Mouse (Mus musculus): Measurements from ENCODE around the gene Itk.

Itk gene

DNA sequence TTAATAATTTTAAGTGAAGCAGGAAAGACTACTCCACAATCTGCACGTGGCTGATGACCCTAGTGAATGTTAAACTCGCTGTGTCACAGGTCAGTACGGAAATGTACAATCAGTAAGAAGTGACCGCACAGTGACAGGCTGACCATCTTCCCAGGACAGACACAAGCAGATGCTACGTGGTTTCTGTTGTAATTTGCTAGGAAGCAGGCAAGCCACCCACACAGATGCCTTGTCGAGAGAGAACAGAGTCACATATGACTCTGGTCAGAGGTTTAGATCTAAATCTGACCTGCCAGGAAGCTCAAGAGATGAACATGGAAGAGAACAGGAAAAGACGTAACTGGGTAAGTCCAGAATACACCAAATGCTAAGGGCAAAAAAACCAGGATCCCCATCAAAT is 3.6 kb upstream of the Itk start:
- DNase-seq, result no peak

DNA sequence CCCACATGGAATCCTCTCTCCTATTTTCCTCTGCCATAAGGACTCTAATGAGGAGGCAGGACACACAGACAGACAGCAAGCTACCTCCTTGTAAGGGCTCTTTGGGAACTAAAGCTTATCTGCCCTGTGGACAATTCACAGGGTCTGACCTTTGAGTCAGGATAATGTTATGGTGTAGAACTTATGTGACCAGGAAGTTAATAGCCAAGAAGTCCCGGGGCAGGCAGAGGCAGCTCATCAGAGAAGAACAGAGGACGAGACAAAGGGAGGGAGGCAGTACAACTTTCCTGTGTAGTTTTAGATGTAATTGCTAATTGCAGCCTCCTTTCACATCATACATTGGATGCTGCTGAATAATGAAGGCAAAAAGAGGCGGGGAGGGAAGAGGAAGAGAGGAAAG is 1.3 kb upstream of the Itk start:
- DNase-seq, result no peak

DNA sequence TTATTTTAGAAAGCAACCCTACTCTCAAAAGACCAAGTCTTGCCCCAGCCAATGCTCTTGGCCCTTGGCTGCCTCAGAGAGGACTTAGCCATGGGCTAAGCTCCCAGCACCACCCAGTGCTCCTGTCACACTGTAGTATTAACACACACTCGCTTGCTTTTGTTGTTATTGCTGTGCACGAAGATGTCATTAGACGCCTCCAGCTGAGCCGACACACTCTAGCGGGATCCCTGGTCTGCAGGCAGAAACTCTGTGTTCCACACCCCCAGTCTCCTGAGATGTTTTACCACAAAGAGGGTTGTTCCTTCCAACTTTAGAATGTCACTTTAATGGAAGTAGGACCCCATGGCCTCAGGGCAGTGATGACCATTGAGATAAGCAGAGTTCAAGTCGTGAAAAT is 877 bp downstream of the Itk start:
- DNase-seq, result no peak

DNA sequence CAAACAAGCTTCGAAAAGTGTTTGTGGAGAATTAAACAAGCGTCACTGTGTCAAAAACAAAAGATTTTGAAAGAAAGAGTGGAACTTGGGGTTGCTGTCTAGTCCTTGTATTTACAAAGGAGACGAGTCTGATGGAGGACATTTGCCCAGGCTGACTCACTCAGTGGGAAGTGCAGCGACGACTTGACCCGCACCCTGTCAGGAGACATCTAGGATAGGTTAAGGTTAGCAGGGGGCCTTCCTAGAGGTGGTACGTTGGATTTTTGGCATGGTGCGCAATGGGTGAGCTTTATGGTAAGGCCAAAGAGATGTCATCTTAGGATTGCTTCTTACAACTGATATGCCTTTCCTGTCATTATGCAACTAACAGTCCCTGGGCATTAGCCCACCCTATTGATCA is 2.3 kb downstream of the Itk start:
- no peak for DNase-seq

DNA sequence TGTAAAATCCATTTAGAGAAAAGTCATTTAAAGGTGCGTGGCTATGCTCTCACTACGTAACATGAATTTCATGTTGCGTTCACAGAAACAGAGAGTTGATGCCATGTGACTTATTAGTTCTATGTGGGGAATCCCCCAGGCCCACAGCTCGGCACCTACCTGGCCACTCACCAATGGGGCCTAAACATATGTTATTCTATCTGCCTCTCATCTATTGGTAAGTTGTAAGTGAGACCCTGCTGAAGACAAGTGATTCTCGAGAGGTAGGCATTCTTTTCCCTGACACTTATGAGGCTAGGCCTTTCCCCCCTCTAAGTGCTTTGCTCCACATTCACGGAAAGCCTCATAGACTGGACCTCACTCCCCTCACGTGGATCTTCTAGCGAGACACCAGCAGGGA is 2.8 kb downstream of the Itk start:
- DNase-seq, result no peak

DNA sequence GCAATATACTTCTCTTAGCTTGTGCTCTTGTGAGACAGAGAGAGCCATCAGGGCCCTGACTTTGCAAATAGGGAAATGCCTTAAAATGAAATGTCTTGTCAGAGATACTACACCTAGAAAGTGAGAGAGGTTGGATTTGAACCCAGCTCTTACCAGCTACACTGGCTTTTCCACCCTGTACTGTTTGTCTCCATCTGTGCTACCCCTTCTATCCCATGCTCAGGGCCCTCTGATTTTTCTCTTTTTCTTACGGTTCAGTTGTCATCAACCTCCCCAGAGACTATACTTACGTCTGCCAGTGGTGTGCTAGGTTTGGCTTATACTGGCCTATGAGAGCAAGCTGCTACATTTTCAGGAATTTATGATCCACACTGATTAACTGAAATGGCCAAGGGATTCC is 4.4 kb downstream of the Itk start:
- no peak for DNase-seq

DNA sequence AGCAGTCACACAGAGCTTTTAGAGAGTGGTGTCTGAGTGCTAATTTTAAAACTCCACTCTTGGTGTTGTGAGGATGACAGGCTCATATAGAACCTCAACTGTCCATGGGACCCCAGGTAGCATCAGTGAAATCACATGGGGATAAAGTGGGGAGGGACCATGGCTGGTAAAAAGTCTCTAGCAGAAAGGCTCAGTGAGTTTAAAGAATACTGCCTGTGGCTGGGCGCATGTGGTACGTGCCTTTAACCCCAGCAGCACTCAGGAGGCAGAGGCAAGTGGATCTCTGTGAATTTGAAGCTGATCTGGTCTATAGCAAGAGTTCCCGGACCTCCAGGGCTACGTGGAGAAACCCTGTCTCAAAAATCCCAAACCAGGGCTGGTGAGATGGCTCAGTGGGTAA is 6.8 kb downstream of the Itk start:
- DNase-seq, result no peak

DNA sequence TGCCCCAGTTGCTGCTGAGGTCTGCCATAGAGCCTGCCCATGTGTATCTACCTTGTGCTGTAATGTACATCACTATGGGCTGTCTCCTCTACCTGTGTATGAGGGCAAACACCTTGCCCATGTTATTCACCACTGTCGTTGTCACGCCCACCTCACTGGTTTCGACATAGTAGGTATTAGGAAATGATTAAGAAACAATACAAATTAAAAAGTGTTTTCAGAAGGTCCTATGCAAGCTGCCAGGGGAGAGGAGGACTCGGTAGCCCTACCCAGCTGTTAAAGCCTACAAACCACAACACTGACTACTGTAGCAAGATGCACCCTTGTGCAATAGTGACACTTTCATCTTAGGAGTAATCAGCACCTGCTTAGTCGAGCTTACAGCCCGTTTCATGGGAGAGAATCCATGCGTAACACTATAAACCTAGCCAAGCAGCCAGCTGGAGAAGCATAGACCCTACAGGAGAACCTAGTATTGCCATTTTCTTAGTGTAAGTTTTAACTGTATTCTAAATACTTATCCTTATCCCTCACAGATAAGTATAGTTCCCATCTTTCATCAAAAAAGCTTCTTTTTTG is 9.1 kb downstream of the Itk start:
- DNase-seq, result no peak

DNA sequence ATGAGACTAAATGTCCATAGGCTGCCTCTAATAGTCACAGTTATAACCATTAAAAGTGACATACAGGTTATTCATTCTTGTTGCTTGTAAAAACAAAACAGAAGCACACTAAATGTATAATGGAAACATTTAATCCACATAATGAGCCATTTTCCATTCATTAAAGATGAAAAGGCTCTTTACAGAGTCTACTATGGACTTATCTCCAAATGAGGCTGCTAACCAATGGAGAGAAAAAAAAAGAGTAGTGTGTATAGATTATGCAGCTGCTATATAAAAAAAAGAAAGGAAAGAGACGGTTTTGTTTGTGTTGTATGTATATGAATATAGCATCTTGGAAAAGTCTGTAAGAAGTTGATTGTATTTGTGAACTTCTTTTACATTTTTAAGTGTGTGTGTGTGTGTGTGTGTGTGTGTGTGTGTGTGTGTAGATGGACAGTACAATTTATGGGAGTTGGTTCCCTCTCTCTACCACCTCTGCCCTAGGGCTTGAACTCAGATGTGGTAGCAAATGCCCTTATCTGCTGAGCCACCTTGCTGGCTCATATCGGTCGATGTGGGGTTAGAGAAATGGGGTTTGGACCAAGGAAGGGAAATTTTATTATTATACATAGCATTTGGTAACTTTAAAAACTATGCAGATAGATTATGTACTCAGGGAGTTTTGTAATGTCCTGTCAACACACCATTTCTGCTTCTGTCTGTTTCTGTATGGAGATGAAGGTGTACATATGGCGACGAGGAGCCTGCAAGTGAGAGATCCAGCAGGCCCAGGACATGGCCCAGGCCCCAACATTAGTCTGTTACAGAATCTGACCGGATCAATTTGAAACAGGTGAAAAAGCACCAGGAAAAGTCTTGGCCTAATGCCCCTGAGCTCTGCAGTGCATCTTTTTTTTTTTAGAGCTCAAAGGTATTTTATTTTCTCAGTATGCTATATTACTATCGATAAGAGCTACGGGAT is 11.2 kb downstream of the Itk start:
- DNase-seq, result no peak

DNA sequence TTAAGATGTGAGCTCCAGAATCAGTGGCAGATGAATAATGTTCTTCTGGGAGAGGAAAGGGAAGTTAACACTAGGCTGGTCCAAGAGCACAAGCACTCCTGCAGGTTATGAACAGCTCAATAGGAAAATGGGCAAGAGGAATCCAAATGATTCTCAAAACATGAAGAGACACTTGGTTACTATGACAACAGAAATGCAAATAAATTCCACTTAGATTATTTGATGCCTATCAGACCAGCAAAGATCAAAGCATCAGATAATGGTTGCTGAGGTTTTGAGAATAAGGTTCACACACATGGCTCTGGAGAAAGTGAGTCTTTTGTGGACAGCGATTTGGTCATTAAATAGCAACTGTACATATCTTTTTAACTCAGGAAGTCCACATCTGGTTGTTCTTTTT is 12.0 kb downstream of the Itk start:
- DNase-seq, result no peak

DNA sequence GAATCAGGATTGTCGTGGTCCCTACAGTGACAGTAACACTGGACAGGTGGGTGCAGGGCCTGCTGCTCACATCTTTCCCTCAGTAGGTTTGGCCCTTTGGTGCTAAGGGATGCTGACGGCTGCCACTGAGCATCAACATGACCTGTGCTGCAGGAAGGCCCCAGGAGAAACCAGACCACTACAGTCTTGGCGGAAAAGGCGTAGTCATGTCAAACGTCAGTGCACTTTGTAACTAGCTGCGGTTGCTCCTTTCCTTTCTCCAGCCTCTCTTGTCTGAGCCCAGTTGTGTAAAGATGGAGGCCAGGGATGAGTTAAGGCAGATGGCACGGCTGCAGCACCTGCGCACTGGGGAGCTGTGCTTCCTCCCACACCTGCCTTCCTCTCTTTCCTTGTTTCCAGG is 14.3 kb downstream of the Itk start:
- no peak for DNase-seq

DNA sequence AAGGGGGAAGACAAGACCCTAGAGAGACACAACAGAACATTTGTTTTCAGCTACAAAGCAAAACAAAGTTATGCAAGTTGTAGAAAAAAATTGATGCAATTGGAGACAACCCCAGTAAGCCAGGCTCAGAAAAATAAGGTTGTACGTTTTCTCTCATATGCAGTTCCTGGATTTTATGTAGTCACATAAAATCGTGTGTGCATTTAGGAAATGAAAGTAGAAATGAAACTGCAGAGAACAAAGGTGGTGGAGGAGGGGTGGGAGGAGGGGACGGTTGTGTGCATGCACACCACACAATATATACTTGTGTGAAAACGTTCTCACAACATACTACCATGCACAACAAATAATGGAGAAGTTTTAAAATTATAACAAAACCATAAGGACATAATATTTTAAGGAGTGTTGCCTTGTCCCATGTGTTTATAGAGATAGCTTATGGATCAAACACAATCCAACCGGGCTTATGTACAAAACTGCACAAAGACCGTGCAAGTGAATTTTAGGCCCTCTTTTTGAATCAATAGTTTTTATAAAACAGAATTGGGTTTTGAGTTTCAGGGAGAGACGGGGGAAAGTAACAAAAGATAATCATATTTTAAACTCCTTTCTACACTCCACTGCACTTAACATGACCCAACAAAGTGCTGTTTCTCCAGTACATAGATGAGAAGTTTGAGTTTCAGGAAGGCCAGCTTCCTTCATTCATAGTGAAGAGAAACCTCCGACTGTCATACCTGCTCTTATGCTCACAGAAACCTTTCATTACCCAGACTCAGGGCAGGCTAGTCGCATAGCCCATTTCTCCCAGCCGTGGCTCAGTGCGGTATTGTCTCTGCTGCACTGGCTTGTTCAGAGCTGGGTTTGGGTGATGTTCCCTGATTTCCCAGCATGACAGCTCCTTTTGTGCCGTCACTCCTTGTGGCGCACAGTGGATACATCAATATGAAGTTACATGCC is 16.0 kb downstream of the Itk start:
- DNase-seq, result no peak

DNA sequence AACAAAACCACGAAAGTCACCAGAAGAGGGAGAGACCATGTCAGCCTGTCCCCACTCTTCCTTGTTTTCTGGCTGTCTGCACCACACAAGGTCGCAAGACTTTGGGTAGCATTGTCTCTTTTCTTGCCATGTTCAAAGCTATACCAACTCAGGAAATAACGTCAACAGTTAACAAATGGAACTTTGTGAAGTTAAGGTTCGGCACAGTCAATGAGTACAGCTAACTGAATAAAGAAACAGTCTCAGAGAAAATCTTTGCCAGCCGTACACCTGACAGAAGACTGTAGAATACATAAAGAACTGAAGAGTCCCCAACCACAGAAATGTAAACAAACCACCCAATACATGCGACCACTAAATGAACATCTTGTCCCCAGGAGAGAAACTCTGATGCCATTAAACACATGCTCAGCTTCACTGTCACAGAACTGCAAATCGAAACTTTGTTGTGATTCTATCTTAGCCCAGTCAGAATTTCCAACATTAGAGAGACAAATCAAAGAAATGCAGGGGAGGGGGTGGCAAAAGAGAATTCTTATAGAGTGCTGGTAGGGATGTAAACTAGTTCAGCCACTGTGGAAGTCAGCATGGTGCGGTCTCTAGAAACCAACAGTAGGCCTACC is 16.9 kb downstream of the Itk start:
- DNase-seq, result no peak

DNA sequence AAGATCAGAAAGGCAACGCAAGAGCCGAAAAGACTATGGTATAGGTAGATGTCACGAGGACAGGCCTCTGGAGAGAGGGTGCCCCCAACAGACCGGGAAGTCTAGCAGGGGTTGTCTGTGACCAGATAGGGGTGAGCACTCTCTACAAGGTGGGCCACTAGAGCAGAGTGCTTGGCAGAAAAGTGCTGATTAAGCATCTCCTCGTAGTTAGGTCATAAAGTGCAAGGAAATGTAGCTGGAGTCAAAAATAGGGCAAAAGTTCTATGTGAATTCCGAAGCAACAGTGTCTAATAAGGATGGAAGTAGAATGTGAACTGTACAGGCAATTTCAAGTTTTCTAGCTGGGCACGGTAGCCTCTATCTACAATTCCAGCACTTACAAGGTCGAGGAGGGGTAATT is 18.1 kb downstream of the Itk start:
- no peak for DNase-seq

DNA sequence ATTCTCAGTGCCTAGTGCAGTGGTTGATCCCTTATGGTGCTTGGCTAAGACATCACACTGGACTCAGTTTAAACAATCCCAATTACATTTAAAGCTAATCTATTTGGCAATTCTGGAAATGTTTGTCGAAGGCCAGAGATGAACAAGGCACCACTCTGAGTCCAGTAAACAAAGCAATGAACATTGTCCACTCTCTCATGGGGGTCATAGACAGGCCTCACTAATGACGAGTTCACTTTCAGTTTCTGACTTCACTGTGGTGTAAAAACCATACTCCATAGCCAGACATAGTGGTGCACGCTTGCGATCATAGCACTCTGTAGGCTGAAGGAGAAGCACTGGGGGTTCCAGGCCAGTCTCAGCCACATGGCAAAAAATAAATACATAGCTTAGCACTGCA is 18.9 kb downstream of the Itk start:
- no peak for DNase-seq

DNA sequence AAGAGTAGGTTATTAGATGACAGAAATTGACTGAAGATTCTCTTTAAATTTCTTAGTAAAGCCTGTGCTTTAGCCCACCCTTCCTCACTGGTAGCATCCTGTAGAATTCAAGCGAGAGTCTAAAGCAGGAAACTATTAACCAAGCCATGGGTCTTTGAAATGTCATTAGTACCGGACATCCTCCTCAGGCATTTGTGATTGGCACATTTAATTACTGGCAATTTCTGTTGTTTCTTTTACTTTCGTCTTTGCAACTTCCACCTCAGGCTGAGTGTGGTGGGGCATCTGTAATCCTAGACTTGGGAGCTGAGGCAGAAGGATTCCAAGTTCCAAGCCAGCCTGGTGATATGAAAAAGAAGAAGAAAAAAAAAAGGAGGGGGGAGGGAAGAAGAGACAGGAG is 23.0 kb downstream of the Itk start:
- no peak for DNase-seq

DNA sequence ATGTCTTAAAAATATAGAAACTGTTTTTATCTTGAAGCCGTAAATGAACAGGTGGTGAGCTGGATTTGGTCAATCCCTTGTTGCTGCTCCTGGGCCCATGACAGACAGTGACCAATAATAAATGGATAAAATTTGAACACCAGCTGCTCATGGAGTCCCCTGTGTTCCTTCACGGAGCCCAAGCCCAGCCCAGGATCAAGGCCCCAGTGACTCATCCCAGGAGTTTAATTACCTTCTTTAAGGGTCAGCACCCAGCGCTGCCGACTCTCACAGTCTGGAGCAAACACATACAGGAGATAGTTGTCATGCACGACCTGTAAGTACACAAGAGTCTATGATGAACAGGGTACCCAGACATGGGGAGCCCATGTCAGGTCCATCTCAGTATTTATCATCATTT is 23.6 kb downstream of the Itk start:
- DNase-seq, result no peak

DNA sequence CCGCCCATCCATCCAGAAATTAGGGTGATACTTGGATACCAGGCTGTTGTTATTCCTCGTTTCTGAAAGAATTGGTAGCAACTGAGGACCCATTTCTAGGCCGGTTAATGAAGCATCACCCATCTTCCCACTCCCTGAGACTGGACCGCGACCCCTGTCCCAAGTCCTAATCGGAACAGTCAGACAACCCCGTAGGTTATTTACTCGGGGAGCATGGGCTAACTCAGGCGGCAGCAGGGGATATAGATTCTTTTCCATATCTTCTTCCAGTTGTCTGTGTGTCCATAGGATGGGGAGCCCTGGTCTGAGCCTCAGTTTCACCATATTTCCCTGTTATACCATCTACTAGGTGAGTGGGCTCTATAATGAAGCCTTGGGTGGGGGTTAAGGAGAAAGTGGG is 25.5 kb downstream of the Itk start:
- no peak for DNase-seq

DNA sequence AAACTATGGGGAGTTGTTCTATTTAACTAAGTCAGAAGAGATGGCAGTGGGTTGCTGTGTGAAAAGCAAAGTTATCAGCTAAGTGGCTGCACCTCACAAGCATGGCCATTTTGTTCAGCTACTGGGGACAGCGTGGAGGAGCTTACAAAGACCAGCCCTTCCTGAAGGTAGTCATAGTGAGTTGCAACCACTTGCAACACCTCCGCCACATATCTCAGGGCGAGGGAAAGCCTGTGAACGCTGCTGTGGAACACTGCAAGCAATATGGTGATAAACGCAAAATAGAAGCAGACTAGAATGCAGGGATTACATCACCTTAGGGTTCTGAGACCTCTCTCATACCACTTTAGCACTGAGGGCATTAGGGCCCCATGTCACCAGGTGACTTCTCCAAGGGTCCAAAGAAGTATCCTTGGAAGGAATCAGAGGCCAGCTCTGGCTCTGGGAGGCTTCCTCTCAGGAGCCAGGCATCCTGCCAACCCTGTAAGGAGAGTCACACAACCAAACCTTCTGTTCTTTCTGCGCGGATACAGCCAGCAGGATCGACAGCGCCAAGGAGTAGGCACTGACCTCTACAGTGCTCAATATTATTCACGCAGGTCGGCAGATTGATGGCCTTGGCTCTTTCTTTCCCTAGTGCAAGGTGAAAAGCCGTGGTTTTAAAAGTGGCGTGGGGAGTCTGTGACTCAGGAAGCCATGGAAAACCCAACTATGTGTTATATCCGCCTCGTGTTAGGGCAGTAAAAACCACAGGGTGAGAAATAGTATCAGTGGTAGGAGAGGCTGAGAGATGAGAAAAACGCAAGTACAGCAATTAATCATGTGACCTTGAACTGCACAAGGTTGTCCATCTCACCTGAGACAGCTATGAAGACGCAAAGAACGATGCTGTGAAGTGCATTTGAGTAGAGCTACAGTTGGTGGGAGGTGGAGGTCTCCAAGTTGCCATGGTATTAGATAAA is 27.0 kb downstream of the Itk start:
- DNase-seq, result peak; percentile 57

DNA sequence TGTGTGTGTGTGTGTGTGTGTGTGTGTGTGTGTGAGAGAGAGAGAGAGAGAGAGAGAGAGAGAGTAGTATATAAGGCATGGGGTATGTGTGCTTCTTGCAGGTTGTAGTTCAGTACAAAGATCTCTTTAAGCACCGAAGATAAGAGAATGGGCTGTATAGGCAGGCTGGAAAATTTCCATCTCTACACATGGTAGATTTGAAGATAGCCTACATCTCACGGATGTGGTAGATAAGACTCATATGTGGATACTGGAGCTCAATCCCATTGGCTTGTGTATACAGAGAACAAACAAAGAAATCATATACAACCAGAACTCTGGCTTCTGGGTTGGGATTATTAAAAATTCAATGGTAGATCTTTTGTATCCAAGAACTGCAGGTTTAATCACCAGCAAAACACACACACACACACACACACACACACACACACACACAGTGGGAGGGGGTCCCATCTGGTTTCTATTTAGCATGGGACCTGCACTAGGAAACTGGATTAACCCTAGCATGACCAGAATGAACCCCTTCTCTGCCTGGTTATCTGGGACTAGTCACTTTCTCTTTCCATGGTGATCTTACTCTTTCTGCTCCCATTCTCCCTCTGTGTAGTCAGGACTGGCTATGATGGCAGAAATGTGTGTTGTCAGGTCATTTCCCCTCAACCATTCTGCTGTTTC is 28.2 kb downstream of the Itk start:
- no peak for DNase-seq

DNA sequence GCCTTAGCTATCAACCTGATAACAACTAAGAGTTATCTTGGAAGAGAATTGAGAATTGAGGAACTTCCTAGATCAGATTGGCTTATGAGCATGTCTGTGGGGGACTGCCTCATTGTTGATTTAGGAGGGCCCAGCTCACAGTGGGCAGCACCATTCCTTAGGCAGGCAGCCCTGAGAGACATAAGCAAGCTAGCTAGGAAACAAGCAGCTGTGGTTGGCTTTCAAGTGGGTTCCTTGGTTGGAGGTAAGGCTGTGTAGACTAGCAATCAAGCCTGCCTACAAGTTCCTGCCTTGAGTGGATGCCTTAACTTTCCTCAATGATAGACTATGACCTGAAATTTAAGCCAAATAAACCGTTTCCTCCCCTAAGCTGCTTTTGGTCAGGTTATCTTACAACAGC is 30.9 kb downstream of the Itk start:
- no peak for DNase-seq
